ENCODE assay signal across 24 mouse cellular contexts in the genomic region with DNA sequence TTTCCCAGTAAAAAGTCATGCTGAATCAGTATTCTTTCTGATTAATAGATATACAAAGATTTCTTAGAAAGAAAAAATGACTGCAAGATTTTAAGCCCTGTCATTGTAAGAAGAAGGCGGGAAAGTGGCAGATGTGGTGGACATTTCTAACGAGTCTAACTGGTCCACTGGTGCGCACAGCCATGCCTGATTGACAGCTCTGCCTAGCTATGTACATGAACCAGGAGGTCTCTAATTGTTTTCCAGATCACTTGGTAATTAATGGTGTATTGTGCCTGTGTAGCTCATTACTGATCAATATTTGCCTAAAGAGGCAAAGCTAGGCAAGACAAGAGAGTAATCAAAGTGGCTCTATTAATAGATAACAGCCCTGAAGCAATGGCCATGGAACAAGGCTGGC.
"Had no signal": no experiment of that assay in that cellular context is flagged by ENCODE, and none has a peak within 500 bp of the region (broad histone marks: within the 10 kb centered on the region; RNA-seq: fewer than 3 reads in every experiment).

No protein-coding gene starts in this region.

- H3K27me3 ChIP-seq: kidney, embryonic 15.5 days; limb, embryonic 13.5 days; liver, embryonic 12.5 days; liver, embryonic 15.5 days; neural tube, embryonic 13.5 days had no signal

- ATAC-seq: liver, embryonic 12.5 days; midbrain, embryonic 16.5 days had no signal

- H3K9ac ChIP-seq: kidney, embryonic 15.5 days; limb, embryonic 13.5 days; liver, embryonic 12.5 days; liver, embryonic 15.5 days; neural tube, embryonic 13.5 days had no signal

- H3K27ac ChIP-seq: kidney, embryonic 15.5 days; layer of hippocampus, adult 2 months; limb, embryonic 10.5 days; limb, embryonic 13.5 days; liver, embryonic 12.5 days; liver, embryonic 15.5 days; neural tube, embryonic 13.5 days; stomach, postnatal 0 days had no signal

- H3K4me2 ChIP-seq: kidney, embryonic 15.5 days; limb, embryonic 13.5 days; liver, embryonic 12.5 days; liver, embryonic 15.5 days; midbrain, embryonic 11.5 days; neural tube, embryonic 13.5 days had no signal

- H3K36me3 ChIP-seq: kidney, embryonic 15.5 days; limb, embryonic 10.5 days; limb, embryonic 13.5 days; liver, embryonic 12.5 days; liver, embryonic 15.5 days; neural tube, embryonic 13.5 days had no signal

- H3K4me1 ChIP-seq: kidney, embryonic 15.5 days; limb, embryonic 10.5 days; limb, embryonic 13.5 days; liver, embryonic 12.5 days; liver, embryonic 15.5 days; neural tube, embryonic 13.5 days had no signal

- H3K4me3 ChIP-seq: kidney, embryonic 15.5 days; layer of hippocampus, adult 2 months; limb, embryonic 10.5 days; limb, embryonic 13.5 days; liver, embryonic 12.5 days; liver, embryonic 15.5 days; myocyte; neural tube, embryonic 13.5 days had no signal

- H3K9me3 ChIP-seq: kidney, embryonic 15.5 days; limb, embryonic 10.5 days; limb, embryonic 13.5 days; liver, embryonic 12.5 days; liver, embryonic 15.5 days; neural tube, embryonic 13.5 days had no signal

- DNase-seq: kidney, adult 2 months; kidney, postnatal 25 days; layer of hippocampus, adult 9-11 months; liver; lung, adult 2 months; lung, postnatal 14 days; lung, postnatal 4 days; right cerebral cortex, adult 18-20 months; right cerebral cortex, postnatal 14 days; right cerebral cortex, postnatal 4 days; thymus, adult 2 months; thymus, postnatal 14 days; thymus, postnatal 4 days had no signal
